Mouse (Mus musculus) cerebellum, adult 2 months (tissue): ENCODE measurements around the gene Gm45521.

Source experiments
- CTCF ChIP-seq: fragments of 200-500 bp; IDR thresholded peaks from 2 replicates; pipeline ENCODE4 v1.5.1; 2011; ENCODE audit warnings: low read depth, mild to moderate bottlenecking, control low read depth, low read length, moderate library complexity, borderline replicate concordance; ENCODE audit not compliant: insufficient read depth
- POLR2A ChIP-seq: fragments of 200-500 bp; IDR thresholded peaks from 2 replicates; pipeline ENCODE4 v1.6.1; 2011; ENCODE audit warnings: low read length, control low read depth, borderline replicate concordance; ENCODE audit not compliant: insufficient read depth

DNA sequence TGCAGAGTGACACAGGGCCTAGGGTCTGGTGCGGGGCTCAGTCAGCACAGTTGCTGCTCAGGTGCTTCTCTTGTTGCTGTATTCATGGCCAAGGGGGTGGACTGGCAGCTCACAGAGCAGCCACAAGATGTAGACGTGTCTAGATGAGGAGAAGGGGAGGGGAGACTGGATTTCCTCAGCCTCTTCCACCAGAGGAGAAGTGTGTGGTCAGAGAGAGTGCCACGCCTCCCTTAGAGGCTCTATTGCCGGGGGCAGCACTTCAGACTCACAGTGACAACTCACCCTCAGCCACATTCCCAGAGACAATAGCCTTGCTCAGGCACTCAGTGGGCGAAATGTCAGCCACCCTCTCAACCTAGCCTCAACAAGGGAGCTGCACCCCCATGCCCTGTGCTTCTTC lies 11.8 kb upstream of the Gm45521 start:
- TF ChIP-seq CTCF (no peak), POLR2A (no peak)
